Mouse (Mus musculus) gastrocnemius, postnatal 14 days (tissue): ENCODE data around the gene Tyw5. TPM values are rescaled to one million over a fixed set of nuclear protein-coding genes. Genes with fewer than 3 reads are reported as not detected.
A peak's percentile ranks its signal among the peaks of the same experiment; 100 is the strongest.

ENCODE experiments used
- DNase-seq: peaks from one replicate; pipeline ENCODE4 v3.0.0; 2021; ENCODE audit warnings: mixed read lengths
- intact Hi-C: fragments of 180-260 bp; cut with DNase I; formaldehyde crosslinking; loops from one replicate; pipeline ENCODE4 v1.15.1; 2025; ENCODE audit warnings: low total_unique reads
- total RNA-seq, 2 experiments: library from RNA; stranded (reverse); gene quantifications; 2 replicates each; pipeline ENCODE4 v1.2.3; 2021

Gene Tyw5
- total RNA-seq, 2 experiments from 2014 or later, result 3.7 to 4.0 TPM

GRCm38 (mm10) chr1:57390993-57391790 is 15.7 kb downstream of the Tyw5 start:
- DNase-seq, result no peak
- intact Hi-C loops, result no loop called here

GRCm38 (mm10) chr1:57388402-57389155 is 18.3 kb downstream of the Tyw5 start:
- intact Hi-C loops, result no loop called here
- DNase-seq, result no peak

- intact Hi-C loops, result no loop called here
- no peak for DNase-seq
These were observed 19.0 kb downstream of the Tyw5 start for GRCm38 (mm10) chr1:57387876-57388275.

GRCm38 (mm10) chr1:57386519-57386918 is 20.4 kb downstream of the Tyw5 start:
- intact Hi-C loops, result no loop called here
- no peak for DNase-seq

- intact Hi-C loops, result no loop called here
- peak; percentile 94 for DNase-seq
These were observed 29.2 kb downstream of the Tyw5 start, which contains the start of gene 1700066M21Rik for GRCm38 (mm10) chr1:57377376-57378341. Gene 1700066M21Rik, plus strand, starts transcription at chr1:57377620.

- intact Hi-C loops, result no loop called here
- no peak for DNase-seq
These were observed 30.1 kb downstream of the Tyw5 start for GRCm38 (mm10) chr1:57376806-57377205.

GRCm38 (mm10) chr1:57375276-57375675 is 31.6 kb downstream of the Tyw5 start:
- DNase-seq, result no peak
- intact Hi-C loops, result no loop called here

- DNase-seq, result no peak
These were observed 36.5 kb downstream of the Tyw5 start for GRCm38 (mm10) chr1:57370451-57370850.

GRCm38 (mm10) chr1:57369111-57369510 is 37.8 kb downstream of the Tyw5 start:
- intact Hi-C loops, result no loop called here
- no peak for DNase-seq

More at GRCm38 (mm10) chr1:57370451-57370850, 36.5 kb downstream of the Tyw5 start:
- intact Hi-C loops, result no loop called here

- intact Hi-C loops, result no loop called here
- DNase-seq, result no peak
These were observed 39.5 kb downstream of the Tyw5 start for GRCm38 (mm10) chr1:57367446-57367845.

GRCm38 (mm10) chr1:57358546-57358945 is 48.4 kb downstream of the Tyw5 start:
- intact Hi-C loops, result no loop called here
- no peak for DNase-seq

GRCm38 (mm10) chr1:57351941-57352340 is 55.0 kb downstream of the Tyw5 start:
- intact Hi-C loops, result no loop called here
- no peak for DNase-seq

- DNase-seq, result no peak
These were observed 59.4 kb downstream of the Tyw5 start for GRCm38 (mm10) chr1:57347487-57347886.

GRCm38 (mm10) chr1:57341197-57341596 is 65.7 kb downstream of the Tyw5 start:
- intact Hi-C loops, result no loop called here
- DNase-seq, result no peak

More at GRCm38 (mm10) chr1:57347487-57347886, 59.4 kb downstream of the Tyw5 start:
- intact Hi-C loops, result no loop called here

- intact Hi-C loops, result no loop called here
- no peak for DNase-seq
These were observed 67.6 kb downstream of the Tyw5 start for GRCm38 (mm10) chr1:57339156-57339796.
